Mouse (Mus musculus): ENCODE measurements at regions not wholly inside any gene's neighbourhood (a gene's known extent, or its start where the extent isn't known, plus 50 kb on each side); places are given as distances from the start of the nearest gene placed in this dataset.

GRCm38 (mm10) chr13:35243946-35244345 is 217.1 kb upstream of the Eci2 start:
- TF ChIP-seq CTCF (IDR thresholded peaks at IDR 0.05; ENCODE audit: insufficient read depth, low read length) (no peak), POLR2A (IDR thresholded peaks at IDR 0.05; ENCODE audit: borderline replicate concordance, extremely low read depth, low read depth, low read length) (no peak)
- no peaks in the 10 kb centered on the region for H3K4me1 ChIP-seq (ENCODE audit: control insufficient read depth, insufficient read depth, low read length)
- H3K4me3 ChIP-seq (replicated peaks; ENCODE audit: extremely low read depth, low read depth, low read length), result no peak overlapping the region
- DNase-seq, result no peak

- no peak for DNase-seq
- TF ChIP-seq CTCF (IDR thresholded peaks at IDR 0.05; ENCODE audit: insufficient read depth, low read length), result no peak
- TF ChIP-seq POLR2A (IDR thresholded peaks at IDR 0.05; ENCODE audit: borderline replicate concordance, extremely low read depth, low read depth, low read length), result no peak
- WGBS, result 53% methylated on average over 2 of the region's 2 CpGs
- H3K4me3 ChIP-seq (replicated peaks; ENCODE audit: extremely low read depth, low read depth, low read length), result no peak overlapping the region
- no peaks in the 10 kb centered on the region for H3K4me1 ChIP-seq (ENCODE audit: control insufficient read depth, insufficient read depth, low read length)
These were observed 230.5 kb upstream of the Eci2 start for GRCm38 (mm10) chr13:35257386-35257785.

- no peaks in the 10 kb centered on the region for H3K4me1 ChIP-seq (ENCODE audit: control insufficient read depth, insufficient read depth, low read length)
- no peak for DNase-seq
These were observed 231.8 kb upstream of the Eci2 start for GRCm38 (mm10) chr13:35258720-35259119.

DNA sequence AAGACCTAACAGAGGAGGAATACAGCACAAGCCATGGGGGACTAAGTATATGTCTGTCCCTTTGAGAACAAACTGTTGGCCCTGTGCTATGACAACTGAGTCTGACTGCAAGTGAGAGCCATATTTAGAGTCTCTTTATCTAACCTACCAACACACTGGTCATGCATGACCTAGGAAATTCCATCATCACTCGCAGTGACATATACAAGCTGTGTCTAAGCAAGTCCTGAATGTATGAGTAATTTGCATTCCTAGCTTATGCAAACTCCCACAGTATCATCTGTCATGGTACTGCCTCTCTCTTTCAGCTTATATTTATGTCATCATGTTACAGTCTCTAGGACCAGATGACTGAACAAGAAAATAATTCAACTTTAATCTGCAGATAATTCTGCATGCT is 257.1 kb upstream of the Eci2 start:
- WGBS, result 53% methylated on average over 1 of the region's 1 CpGs
- no peak overlapping the region for H3K4me3 ChIP-seq (replicated peaks; ENCODE audit: extremely low read depth, low read depth, low read length)
- DNase-seq, result no peak
- H3K4me1 ChIP-seq (ENCODE audit: control insufficient read depth, insufficient read depth, low read length), result no peaks in the 10 kb centered on the region
- TF ChIP-seq CTCF (IDR thresholded peaks at IDR 0.05; ENCODE audit: insufficient read depth, low read length) (no peak), POLR2A (IDR thresholded peaks at IDR 0.05; ENCODE audit: borderline replicate concordance, extremely low read depth, low read depth, low read length) (no peak)

More at GRCm38 (mm10) chr13:35258720-35259119, 231.8 kb upstream of the Eci2 start:
- TF ChIP-seq CTCF (IDR thresholded peaks at IDR 0.05; ENCODE audit: insufficient read depth, low read length) (no peak), POLR2A (IDR thresholded peaks at IDR 0.05; ENCODE audit: borderline replicate concordance, extremely low read depth, low read depth, low read length) (no peak)
- no peak overlapping the region for H3K4me3 ChIP-seq (replicated peaks; ENCODE audit: extremely low read depth, low read depth, low read length)
- WGBS, result 93% methylated on average over 1 of the region's 1 CpGs

GRCm38 (mm10) chr13:35302088-35302487 is 275.2 kb upstream of the Eci2 start:
- WGBS, result 72% methylated on average over 1 of the region's 1 CpGs
- Histone ChIP-seq H3K4me3 (replicated peaks; ENCODE audit: extremely low read depth, low read depth, low read length) (no peak overlapping the region), H3K4me1 (ENCODE audit: control insufficient read depth, insufficient read depth, low read length) (no peaks in the 10 kb centered on the region)
- DNase-seq, result no peak
- no peak for TF ChIP-seq POLR2A (IDR thresholded peaks at IDR 0.05; ENCODE audit: borderline replicate concordance, extremely low read depth, low read depth, low read length)

DNA sequence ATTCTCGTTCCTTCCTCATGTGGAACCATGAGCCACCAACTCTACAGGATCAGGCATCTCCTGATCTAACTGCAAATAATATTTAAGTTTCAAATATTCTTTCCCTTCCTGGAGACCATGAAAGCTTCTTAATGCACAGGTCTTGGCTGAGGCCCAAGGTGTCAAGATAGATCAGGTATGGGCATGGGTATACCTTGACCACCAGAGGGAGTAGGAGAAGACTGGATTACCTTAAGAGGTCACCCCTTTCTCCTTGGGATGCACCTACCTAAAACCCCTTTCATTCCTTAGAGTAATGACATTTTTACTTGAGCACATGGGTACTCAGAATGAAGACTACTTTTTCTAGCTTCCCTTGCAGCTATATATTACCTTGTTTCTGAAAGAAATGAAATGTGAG is 289.9 kb upstream of the Eci2 start:
- H3K4me1 ChIP-seq (ENCODE audit: control insufficient read depth, insufficient read depth, low read length), result no peaks in the 10 kb centered on the region
- TF ChIP-seq POLR2A (IDR thresholded peaks at IDR 0.05; ENCODE audit: borderline replicate concordance, extremely low read depth, low read depth, low read length), result no peak
- TF ChIP-seq CTCF (IDR thresholded peaks at IDR 0.05; ENCODE audit: insufficient read depth, low read length), result no peak
- whole genome bisulfite sequencing, result 95% methylated on average over 1 of the region's 1 CpGs
- DNase-seq, result no peak
- no peak overlapping the region for H3K4me3 ChIP-seq (replicated peaks; ENCODE audit: extremely low read depth, low read depth, low read length)

- DNase-seq, result no peak
These were observed 299.9 kb upstream of the Eci2 start for GRCm38 (mm10) chr13:35326682-35327242.

GRCm38 (mm10) chr13:35328320-35328719 is 301.4 kb upstream of the Eci2 start:
- 40% methylated on average over 2 of the region's 2 CpGs for WGBS
- TF ChIP-seq POLR2A (IDR thresholded peaks at IDR 0.05; ENCODE audit: borderline replicate concordance, extremely low read depth, low read depth, low read length) (no peak), CTCF (IDR thresholded peaks at IDR 0.05; ENCODE audit: insufficient read depth, low read length) (no peak)

More at GRCm38 (mm10) chr13:35326682-35327242, 299.9 kb upstream of the Eci2 start:
- 37% methylated on average over 10 of the region's 10 CpGs for WGBS
- Histone ChIP-seq H3K4me3 (replicated peaks; ENCODE audit: extremely low read depth, low read depth, low read length) (no peak overlapping the region), H3K4me1 (ENCODE audit: control insufficient read depth, insufficient read depth, low read length) (no peaks in the 10 kb centered on the region)
- TF ChIP-seq CTCF (IDR thresholded peaks at IDR 0.05; ENCODE audit: insufficient read depth, low read length) (no peak), POLR2A (IDR thresholded peaks at IDR 0.05; ENCODE audit: borderline replicate concordance, extremely low read depth, low read depth, low read length) (no peak)

GRCm38 (mm10) chr13:35330926-35331325 is 304.0 kb upstream of the Eci2 start:
- 71% methylated on average over 1 of the region's 1 CpGs for WGBS
- DNase-seq, result no peak
- H3K4me3 ChIP-seq (replicated peaks; ENCODE audit: extremely low read depth, low read depth, low read length), result no peak overlapping the region
- TF ChIP-seq CTCF (IDR thresholded peaks at IDR 0.05; ENCODE audit: insufficient read depth, low read length) (no peak), POLR2A (IDR thresholded peaks at IDR 0.05; ENCODE audit: borderline replicate concordance, extremely low read depth, low read depth, low read length) (no peak)
- H3K4me1 ChIP-seq (ENCODE audit: control insufficient read depth, insufficient read depth, low read length), result no peaks in the 10 kb centered on the region

More at GRCm38 (mm10) chr13:35328320-35328719, 301.4 kb upstream of the Eci2 start:
- no peak for DNase-seq
- Histone ChIP-seq H3K4me3 (replicated peaks; ENCODE audit: extremely low read depth, low read depth, low read length) (no peak overlapping the region), H3K4me1 (ENCODE audit: control insufficient read depth, insufficient read depth, low read length) (no peaks in the 10 kb centered on the region)

GRCm38 (mm10) chr13:35345507-35346129 is 314.0 kb upstream of the Cdyl start:
- TF ChIP-seq CTCF (IDR thresholded peaks at IDR 0.05; ENCODE audit: insufficient read depth, low read length) (no peak), POLR2A (IDR thresholded peaks at IDR 0.05; ENCODE audit: borderline replicate concordance, extremely low read depth, low read depth, low read length) (no peak)
- Histone ChIP-seq H3K4me3 (replicated peaks; ENCODE audit: extremely low read depth, low read depth, low read length) (no peak overlapping the region), H3K4me1 (ENCODE audit: control insufficient read depth, insufficient read depth, low read length) (no peaks in the 10 kb centered on the region)
- 60% methylated on average over 2 of the region's 2 CpGs for WGBS
- no peak for DNase-seq

Data from lung, adult 2 months (tissue).